Mouse (Mus musculus): ENCODE measurements around the gene Fut2. TPM values are rescaled to one million over a fixed set of nuclear protein-coding genes. Genes with fewer than 3 reads are reported as not detected.
A peak's percentile ranks its signal among the peaks of the same experiment; 100 is the strongest.

Gene Fut2
- total RNA-seq, 2 experiments from 2014 or later, result 0.14 to 0.28 TPM

DNA sequence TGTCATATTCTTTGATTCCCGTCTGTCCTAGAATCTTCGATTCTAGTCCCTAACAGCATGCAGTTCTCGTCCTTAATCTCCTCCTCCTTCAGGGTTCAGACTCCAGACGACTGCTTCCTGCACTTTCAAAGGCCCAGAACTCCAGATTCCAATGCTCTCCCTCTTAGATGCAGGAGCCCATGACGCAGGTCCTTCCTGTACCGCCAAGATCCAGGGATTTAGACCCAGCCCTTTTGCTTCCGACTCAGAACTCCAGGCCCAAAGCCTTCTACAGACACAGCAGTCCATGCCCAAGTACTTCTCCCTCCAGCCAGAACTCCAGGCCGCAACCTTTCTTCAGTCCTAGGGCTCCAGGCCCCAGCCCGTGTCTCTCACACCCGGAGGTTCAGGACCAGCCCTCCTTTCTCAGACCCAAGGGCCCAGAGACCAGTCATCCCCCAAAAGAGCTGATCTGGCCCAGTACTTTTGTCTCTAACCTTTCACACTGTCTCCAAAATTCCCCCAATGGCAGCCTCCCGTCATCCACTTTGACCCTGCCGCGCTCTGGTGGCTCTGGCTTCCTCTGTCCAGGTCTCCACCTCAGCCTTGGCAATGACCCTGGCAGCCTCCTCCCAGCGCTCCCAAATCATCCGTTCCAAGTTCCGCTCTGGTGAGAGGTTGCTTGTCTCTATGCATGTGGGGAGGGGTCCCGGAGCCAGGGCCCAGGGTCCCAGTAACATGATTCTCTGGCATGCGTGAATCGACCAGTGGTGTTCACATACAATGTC lies 25.8 kb downstream of the Fut2 start:
- intact Hi-C loops (cut with DNase I), result no loop called here
- peak; percentile 78 for DNase-seq
- peak overlapping the region; percentile 73 for H3K4me3 ChIP-seq

DNA sequence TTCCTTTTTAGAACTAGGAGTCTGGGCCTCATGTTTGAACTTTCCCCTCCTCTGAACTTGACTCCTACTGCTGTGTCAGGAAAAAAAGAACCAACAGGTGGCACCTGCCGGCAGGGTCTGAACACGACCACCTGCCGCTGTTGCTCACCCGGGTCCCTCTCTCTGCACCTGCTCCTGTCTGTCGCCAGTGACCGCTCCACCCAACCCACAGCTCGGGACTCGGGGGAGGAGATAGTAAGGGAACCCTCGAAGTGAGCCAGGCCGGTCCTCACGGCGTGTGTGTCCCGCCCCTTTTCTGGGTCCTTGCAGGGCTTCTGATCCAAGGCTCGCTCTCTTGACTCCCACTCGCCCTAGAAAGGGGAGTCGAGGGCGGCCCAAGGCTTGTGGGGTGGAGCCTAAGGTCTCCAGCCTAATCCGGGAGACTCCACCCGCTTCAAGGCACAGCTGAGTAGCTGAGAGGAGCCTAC lies 26.6 kb downstream of the Fut2 start, which contains the start of gene Mamstr:
TSS of gene Mamstr (plus strand) at position 417 of the 467 bp plus-strand sequence.
- TF ChIP-seq CTCF (IDR thresholded peaks at IDR 0.05), result no peak
- peak; percentile 94 for DNase-seq
- peak within 1 kb of the TSS; percentile 90 for H3K27ac ChIP-seq
- H3K4me3 ChIP-seq, result peak within 1 kb of the TSS; percentile 73
- intact Hi-C loops (cut with DNase I), result no loop called here

More for the DNA sequence above, 25.8 kb downstream of the Fut2 start:
- peak overlapping the region; percentile 90 for H3K27ac ChIP-seq
- no peak for TF ChIP-seq CTCF (IDR thresholded peaks at IDR 0.05)

DNA sequence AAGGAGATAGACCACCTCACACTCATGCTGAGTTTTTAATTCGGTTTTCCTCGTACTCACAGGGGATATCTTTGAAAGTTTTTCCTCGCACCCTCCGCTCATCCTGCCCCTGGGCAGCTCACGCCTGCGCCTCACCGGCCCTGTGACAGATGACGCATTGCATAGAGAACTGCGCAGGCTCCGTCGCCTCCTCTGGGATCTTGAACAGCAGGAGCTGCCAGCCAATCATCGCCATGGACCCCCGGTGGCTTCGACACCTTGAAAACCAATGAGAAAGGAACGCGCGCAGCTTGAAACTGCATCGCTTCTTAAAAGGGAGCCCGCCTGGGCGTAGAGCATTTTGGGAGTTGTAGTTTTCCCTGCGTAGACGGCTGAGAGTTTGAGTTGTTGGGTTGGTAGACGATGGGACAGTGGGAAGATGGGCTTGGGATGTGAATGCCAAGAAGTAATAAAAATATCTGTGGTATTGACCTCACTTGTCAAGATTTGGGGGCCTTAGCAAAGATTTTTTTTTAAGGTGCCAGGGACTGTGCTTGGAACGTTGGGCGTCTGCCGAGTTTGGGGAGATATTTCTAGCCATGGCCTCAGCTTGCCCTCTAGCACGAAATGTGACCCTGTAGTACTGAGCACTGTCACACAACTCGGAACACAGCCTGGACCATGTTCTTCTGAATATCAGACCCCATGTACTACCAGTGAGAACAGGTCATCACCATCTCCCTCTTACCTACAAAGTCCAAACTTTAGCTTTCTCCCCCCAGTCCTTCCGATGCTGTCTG lies 27.4 kb downstream of the Fut2 start:
- no peak for TF ChIP-seq CTCF (IDR thresholded peaks at IDR 0.05)
- intact Hi-C loops (cut with DNase I), result no loop called here
- H3K27ac ChIP-seq, result peak overlapping the region; percentile 90
- H3K4me3 ChIP-seq, result peak overlapping the region; percentile 63
- DNase-seq, result peak; percentile 98

DNA sequence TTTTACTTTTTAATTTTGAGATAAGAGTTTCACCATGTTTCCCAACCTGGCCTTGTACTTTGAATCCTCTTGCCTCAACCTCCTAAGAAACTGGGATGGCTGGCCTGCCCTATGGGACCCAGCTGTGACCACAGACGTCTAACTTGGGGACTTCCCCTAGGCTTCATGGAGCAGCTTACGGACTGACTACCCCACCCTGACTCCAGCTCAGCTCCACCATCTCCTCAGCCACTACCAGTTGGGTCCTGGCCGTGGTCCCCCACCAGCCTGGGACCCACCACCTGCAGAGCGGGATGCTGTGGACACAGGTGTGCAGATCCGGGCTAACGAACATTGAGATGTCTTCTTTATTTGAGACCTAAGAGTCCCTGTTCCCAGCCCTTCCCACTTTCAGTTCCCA lies 28.5 kb downstream of the Fut2 start:
- no peak for DNase-seq
- Histone ChIP-seq H3K27ac (peak overlapping the region; percentile 90), H3K4me3 (peak overlapping the region; percentile 63)
- TF ChIP-seq CTCF (IDR thresholded peaks at IDR 0.05), result no peak
- intact Hi-C loops (cut with DNase I), result no loop called here

DNA sequence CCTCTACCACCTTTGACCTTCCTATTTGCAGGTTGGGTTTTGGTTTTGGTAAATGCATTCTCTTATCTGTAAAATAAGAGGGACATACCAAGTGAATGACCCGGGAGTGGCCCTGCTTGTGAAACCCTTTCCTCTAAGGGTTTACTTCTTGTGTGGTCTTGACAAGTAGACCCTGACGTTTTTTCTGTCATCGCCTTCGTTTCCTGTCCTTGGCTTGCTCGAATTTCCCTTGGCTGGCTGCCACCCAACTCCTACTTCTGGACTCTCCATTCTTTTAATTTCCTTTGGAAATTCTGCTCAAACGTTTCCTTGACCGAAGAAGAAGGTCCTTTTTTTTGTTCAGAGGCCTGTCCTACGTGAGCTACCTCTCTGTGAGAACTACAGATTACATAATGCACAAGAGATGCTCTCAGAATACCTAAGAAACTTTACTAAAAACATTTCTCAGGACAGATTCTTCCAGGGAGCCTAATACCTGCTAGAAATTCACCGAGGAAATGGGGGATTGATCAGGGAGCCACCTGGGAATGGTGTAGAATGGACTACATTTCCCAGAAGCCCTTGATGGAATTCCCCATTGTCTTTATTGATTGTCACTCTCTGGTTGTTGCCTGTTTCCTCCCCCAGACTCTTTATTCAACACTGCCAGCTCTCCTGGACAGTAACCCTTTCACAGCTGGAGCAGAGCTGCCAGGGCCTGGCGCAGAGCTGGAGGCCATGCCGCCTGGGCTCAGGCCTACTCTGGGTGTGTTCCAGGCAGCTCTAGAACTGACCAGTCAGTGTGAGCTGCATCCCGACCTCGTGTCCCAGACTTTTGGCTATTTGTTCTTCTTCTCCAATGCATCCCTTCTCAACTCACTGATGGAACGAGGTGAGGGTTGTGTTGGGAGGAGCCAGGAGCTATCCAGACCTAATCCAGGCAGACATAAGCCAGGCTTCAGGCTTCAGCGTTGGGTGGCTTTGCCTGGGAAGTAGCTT lies 30.2 kb downstream of the Fut2 start:
- Histone ChIP-seq H3K4me3 (no peak overlapping the region; the same call in 1 of the 2 replicates), H3K27ac (peak overlapping the region; percentile 59)
- no peak for DNase-seq
- intact Hi-C loops (cut with DNase I), result no loop called here
- TF ChIP-seq CTCF (IDR thresholded peaks at IDR 0.05), result no peak

DNA sequence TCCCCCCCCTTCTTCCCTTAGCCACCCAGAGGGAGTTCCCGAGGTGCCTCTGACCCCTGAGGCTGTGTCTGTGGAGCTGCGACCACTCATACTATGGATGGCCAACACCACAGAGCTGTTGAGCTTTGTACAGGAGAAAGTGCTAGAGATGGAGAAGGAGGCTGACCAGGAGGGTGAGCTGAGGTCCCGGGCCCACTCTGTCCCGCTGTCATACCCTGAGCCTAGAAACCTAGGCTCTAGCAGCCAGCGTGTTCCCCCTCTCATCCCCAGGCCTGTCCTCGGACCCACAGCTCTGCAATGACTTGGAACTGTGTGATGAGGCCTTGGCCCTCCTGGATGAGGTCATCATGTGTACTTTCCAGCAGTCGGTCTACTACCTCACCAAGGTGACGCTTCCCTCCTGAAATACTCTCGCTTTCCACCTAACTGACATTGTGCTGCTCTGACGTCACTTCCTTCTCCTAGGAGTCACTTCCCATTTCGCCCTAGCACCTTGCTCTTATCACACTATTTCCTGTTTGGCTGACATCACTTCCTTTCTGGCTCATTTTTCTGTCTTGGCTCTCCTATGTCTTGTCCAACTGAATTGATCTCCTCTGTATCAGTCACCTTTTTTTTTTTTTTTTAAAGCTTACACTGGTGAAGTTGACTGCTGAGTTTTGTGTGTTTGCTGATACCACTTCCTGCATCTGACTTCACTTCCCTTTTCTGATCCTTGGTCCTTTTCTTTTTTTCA lies 31.1 kb downstream of the Fut2 start:
- H3K27ac ChIP-seq, result peak overlapping the region; percentile 59
- intact Hi-C loops (cut with DNase I), result loop anchor here (5.0 kb wide), 1 partner anchor 38 kb away; no protein-coding TSS in a partner anchor
- no peak for TF ChIP-seq CTCF (IDR thresholded peaks at IDR 0.05)

DNA sequence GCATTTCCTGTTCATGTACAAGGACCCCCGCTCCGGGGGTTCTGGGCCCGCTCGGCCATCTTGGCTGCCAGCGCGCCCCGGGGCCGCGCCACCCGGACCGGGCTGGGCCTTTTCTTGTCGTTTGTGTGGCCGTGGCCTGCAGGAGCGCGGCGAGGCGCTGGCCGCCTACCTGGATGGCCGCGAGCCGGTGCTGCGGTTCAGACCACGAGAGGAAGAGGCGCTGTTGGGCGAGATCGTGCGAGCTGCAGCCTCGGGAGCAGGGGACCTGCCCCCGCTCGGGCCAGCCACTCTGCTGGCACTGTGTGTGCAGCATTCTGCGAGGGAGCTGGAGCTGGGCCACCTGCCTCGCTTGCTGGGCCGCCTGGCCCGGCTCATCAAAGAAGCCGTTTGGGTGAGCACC lies 33.7 kb downstream of the Fut2 start:
- intact Hi-C loops (cut with DNase I), result loop anchor here (5.0 kb wide), 1 partner anchor 35 kb away; no protein-coding TSS in a partner anchor
- peak; percentile 37 for TF ChIP-seq CTCF (IDR thresholded peaks at IDR 0.05)
- Histone ChIP-seq H3K4me3 (peak overlapping the region; percentile 52), H3K27ac (peak overlapping the region; percentile 6; the same call in 1 of the 2 replicates)
- DNase-seq, result peak; percentile 66

More for the DNA sequence above, 31.1 kb downstream of the Fut2 start:
- H3K4me3 ChIP-seq, result no peak overlapping the region
- no peak for DNase-seq

DNA sequence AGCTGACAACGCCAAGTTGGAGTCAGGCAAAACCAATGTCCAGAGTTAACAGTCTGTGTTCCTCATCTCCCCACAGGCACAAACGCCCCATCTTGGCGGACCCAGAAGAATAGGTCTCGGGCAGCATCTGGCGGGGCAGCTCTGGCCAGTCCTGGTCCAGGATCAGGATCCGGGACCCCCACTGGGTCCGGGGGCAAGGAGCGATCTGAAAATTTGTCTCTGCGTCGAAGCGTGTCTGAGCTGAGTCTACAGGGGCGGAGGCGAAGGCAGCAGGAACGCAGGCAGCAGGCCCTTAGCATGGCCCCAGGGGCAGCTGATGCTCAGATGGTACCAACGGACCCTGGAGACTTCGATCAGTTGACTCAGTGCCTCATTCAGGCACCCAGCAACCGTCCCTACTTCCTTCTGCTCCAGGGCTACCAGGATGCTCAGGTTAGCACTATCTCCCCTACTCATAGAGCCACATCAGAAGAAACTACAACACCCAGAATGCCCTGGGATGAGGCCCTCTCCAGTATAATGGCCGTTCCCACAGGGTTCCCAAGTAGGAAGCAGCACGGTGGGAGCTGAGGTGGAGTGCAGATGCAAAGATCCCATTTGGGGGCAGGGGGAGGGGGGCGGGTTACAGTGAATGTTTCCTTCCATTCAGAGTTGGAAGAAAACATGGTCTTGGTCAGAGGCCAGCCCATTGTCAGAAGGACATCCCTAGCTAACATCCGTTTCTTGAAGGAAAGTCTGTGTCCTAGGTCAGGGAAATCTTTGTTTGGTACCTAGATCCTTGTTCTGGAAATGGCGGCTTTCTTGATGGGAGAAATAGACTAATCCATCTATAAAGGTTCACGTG lies 35.9 kb downstream of the Fut2 start:
- no peak for TF ChIP-seq CTCF (IDR thresholded peaks at IDR 0.05)
- intact Hi-C loops (cut with DNase I), result loop anchor here (5.0 kb wide), 1 partner anchor 33 kb away; no protein-coding TSS in a partner anchor
- Histone ChIP-seq H3K27ac (peak overlapping the region; percentile 31; the same call in 1 of the 2 replicates), H3K4me3 (peak overlapping the region; percentile 88)
- DNase-seq, result no peak

DNA sequence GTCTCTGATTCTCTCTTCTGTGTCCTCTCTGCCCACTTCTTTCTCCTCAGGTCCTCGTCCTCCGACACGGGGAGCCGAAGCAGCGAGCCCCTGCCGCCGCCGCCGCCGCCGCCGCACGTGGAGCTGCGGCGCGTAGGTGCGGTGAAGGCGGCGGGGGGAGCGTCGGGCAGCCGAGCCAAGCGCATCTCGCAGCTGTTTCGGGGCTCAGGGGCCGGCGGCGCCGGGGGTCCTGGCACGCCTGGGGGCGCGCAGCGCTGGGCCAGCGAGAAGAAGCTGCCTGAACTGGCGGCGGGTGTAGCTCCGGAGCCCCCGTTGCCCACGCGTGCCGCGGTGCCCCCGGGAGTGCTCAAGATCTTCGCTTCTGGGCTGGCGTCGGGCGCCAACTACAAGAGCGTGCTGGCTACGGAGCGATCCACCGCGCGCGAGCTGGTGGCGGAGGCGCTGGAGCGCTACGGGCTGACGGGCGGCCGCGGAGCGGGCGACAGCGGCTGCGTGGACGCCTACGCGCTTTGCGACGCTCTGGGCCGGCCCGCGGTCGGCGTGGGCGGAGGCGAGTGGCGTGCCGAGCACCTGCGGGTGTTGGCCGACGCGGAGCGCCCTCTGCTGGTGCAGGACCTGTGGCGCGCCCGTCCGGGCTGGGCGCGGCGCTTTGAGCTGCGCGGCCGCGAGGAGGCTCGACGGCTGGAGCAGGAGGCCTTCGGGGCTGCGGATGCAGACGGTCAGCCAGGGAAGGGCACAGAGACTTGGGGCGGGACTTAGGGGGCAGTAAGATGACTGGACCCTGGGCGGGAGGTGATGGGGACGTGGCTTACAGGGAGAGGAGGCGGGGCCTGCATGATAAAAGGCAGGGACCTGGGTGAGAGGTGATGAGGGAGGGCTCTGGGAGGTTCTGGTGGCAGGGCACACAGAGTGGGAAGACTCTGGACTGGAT lies 37.6 kb downstream of the Fut2 start:
- peak; percentile 97 for TF ChIP-seq CTCF (IDR thresholded peaks at IDR 0.05)
- Histone ChIP-seq H3K27ac (peak overlapping the region; percentile 86), H3K4me3 (peak overlapping the region; percentile 88)
- intact Hi-C loops (cut with DNase I), result no loop called here
- DNase-seq, result peak; percentile 95
